Mouse (Mus musculus): Measurements from ENCODE around the gene Slpi. TPM values are rescaled to one million over a fixed set of nuclear protein-coding genes. Genes with fewer than 3 reads are reported as not detected.
A peak's percentile ranks its signal among the peaks of the same experiment; 100 is the strongest.

Slpi gene
- polyA plus RNA-seq, 1 experiment from 2014 or later: 0.49 TPM

- Histone ChIP-seq H3K9ac (peak overlapping the region; percentile 65), H3K27me3 (peaks cover 48% of the 10 kb centered on the region), H3K4me2 (peak overlapping the region; percentile 68), H3K36me3 (no peaks in the 10 kb centered on the region), H3K9me3 (no peaks in the 10 kb centered on the region), H3K4me1 (replicated peaks) (peaks cover 26% of the 10 kb centered on the region), H3K4me3 (peak overlapping the region; percentile 50), H3K27ac (peak overlapping the region; percentile 71)
- under 1% methylated on average over 22 of the region's 30 CpGs for WGBS
- peak; percentile 47 for ATAC-seq (ENCODE audit: low FRiP score)
Observed at GRCm38 (mm10) chr2:164389499-164389898, 604 bp upstream of the Slpi start.

- 20% methylated on average over 8 of the region's 8 CpGs for WGBS
- Histone ChIP-seq H3K9me3 (no peaks in the 10 kb centered on the region), H3K4me3 (no peak overlapping the region), H3K9ac (no peak overlapping the region), H3K4me2 (no peak overlapping the region), H3K27me3 (peaks cover 40% of the 10 kb centered on the region), H3K4me1 (replicated peaks) (peaks cover 26% of the 10 kb centered on the region), H3K36me3 (no peaks in the 10 kb centered on the region), H3K27ac (no peak overlapping the region)
- no peak for ATAC-seq (ENCODE audit: low FRiP score)
Observed at GRCm38 (mm10) chr2:164386953-164387352, 1.9 kb downstream of the Slpi start.

GRCm38 (mm10) chr2:164385927-164386763 lies 2.8 kb downstream of the Slpi start:
- no peak overlapping the region for H3K27ac ChIP-seq
- peak overlapping the region; percentile 11 for H3K4me2 ChIP-seq
- H3K9ac ChIP-seq: no peak overlapping the region
- no peak overlapping the region for H3K4me3 ChIP-seq
- no peaks in the 10 kb centered on the region for H3K9me3 ChIP-seq
- no peaks in the 10 kb centered on the region for H3K36me3 ChIP-seq
- H3K4me1 ChIP-seq (replicated peaks): peaks cover 26% of the 10 kb centered on the region
- ATAC-seq (ENCODE audit: low FRiP score): peak; percentile 78
- WGBS: 10% methylated on average over 18 of the region's 18 CpGs
- H3K27me3 ChIP-seq: peaks cover 36% of the 10 kb centered on the region

- Histone ChIP-seq H3K36me3 (no peaks in the 10 kb centered on the region), H3K27ac (no peak overlapping the region), H3K4me1 (replicated peaks) (peaks cover 17% of the 10 kb centered on the region), H3K9ac (no peak overlapping the region), H3K9me3 (no peaks in the 10 kb centered on the region), H3K4me3 (no peak overlapping the region), H3K4me2 (no peak overlapping the region), H3K27me3 (peaks cover 21% of the 10 kb centered on the region)
- ATAC-seq (ENCODE audit: low FRiP score): no peak
- WGBS: 55% methylated on average over 11 of the region's 11 CpGs
Observed at GRCm38 (mm10) chr2:164383656-164384399, 5.1 kb downstream of the Slpi start.

- WGBS: 89% methylated on average over 3 of the region's 3 CpGs
- Histone ChIP-seq H3K27ac (no peak overlapping the region), H3K9me3 (no peaks in the 10 kb centered on the region), H3K4me2 (no peak overlapping the region), H3K36me3 (no peaks in the 10 kb centered on the region), H3K4me3 (no peak overlapping the region), H3K27me3 (peaks cover 12% of the 10 kb centered on the region), H3K4me1 (replicated peaks) (peaks cover 16% of the 10 kb centered on the region), H3K9ac (no peak overlapping the region)
- no peak for ATAC-seq (ENCODE audit: low FRiP score)
Observed at GRCm38 (mm10) chr2:164382971-164383370, 5.9 kb downstream of the Slpi start.

- no peak for ATAC-seq (ENCODE audit: low FRiP score)
- Histone ChIP-seq H3K27ac (no peak overlapping the region), H3K4me1 (replicated peaks) (peaks cover 12% of the 10 kb centered on the region), H3K4me3 (no peak overlapping the region), H3K4me2 (no peak overlapping the region), H3K36me3 (no peaks in the 10 kb centered on the region), H3K27me3 (peaks cover under 1% of the 10 kb centered on the region; the same call in 1 of the 2 replicates), H3K9me3 (no peaks in the 10 kb centered on the region), H3K9ac (no peak overlapping the region)
- 75% methylated on average over 8 of the region's 8 CpGs for WGBS
Observed at GRCm38 (mm10) chr2:164381726-164382125, 7.2 kb downstream of the Slpi start.

- Histone ChIP-seq H3K4me3 (no peak overlapping the region), H3K9me3 (no peaks in the 10 kb centered on the region), H3K4me2 (no peak overlapping the region), H3K27ac (no peak overlapping the region), H3K27me3 (no peaks in the 10 kb centered on the region), H3K9ac (no peak overlapping the region), H3K4me1 (replicated peaks) (no peaks in the 10 kb centered on the region), H3K36me3 (no peaks in the 10 kb centered on the region)
- 91% methylated on average over 15 of the region's 15 CpGs for WGBS
- no peak for ATAC-seq (ENCODE audit: low FRiP score)
Observed at GRCm38 (mm10) chr2:164377478-164378426, 11.1 kb downstream of the Slpi start.

- Histone ChIP-seq H3K4me2 (no peak overlapping the region), H3K36me3 (no peaks in the 10 kb centered on the region), H3K27ac (no peak overlapping the region), H3K9me3 (no peaks in the 10 kb centered on the region), H3K9ac (no peak overlapping the region), H3K27me3 (no peaks in the 10 kb centered on the region), H3K4me1 (replicated peaks) (no peaks in the 10 kb centered on the region), H3K4me3 (no peak overlapping the region)
- ATAC-seq (ENCODE audit: low FRiP score): no peak
- WGBS: 67% methylated on average over 4 of the region's 4 CpGs
Observed at GRCm38 (mm10) chr2:164373187-164373586, 15.7 kb downstream of the Slpi start.

GRCm38 (mm10) chr2:164372408-164373053 lies 16.4 kb downstream of the Slpi start:
- Histone ChIP-seq H3K27me3 (no peaks in the 10 kb centered on the region), H3K9me3 (no peaks in the 10 kb centered on the region), H3K4me1 (replicated peaks) (no peaks in the 10 kb centered on the region), H3K36me3 (no peaks in the 10 kb centered on the region), H3K4me3 (no peak overlapping the region), H3K4me2 (no peak overlapping the region), H3K27ac (no peak overlapping the region), H3K9ac (no peak overlapping the region)
- 39% methylated on average over 3 of the region's 3 CpGs for WGBS
- no peak for ATAC-seq (ENCODE audit: low FRiP score)

GRCm38 (mm10) chr2:164371371-164371770 lies 17.5 kb downstream of the Slpi start:
- Histone ChIP-seq H3K27me3 (no peaks in the 10 kb centered on the region), H3K4me2 (no peak overlapping the region), H3K27ac (no peak overlapping the region), H3K4me3 (no peak overlapping the region), H3K9ac (no peak overlapping the region), H3K36me3 (no peaks in the 10 kb centered on the region), H3K9me3 (no peaks in the 10 kb centered on the region), H3K4me1 (replicated peaks) (no peaks in the 10 kb centered on the region)
- 89% methylated on average over 3 of the region's 3 CpGs for WGBS
- ATAC-seq (ENCODE audit: low FRiP score): no peak

- no peak overlapping the region for H3K4me2 ChIP-seq
- 83% methylated on average over 6 of the region's 6 CpGs for WGBS
- no peak for ATAC-seq (ENCODE audit: low FRiP score)
- no peaks in the 10 kb centered on the region for H3K27me3 ChIP-seq
- no peak overlapping the region for H3K9ac ChIP-seq
- no peaks in the 10 kb centered on the region for H3K9me3 ChIP-seq
- no peak overlapping the region for H3K27ac ChIP-seq
- no peaks in the 10 kb centered on the region for H3K36me3 ChIP-seq
- no peak overlapping the region for H3K4me3 ChIP-seq
- no peaks in the 10 kb centered on the region for H3K4me1 ChIP-seq (replicated peaks)
Observed at GRCm38 (mm10) chr2:164368620-164369105, 20.2 kb downstream of the Slpi start.
